Mouse (Mus musculus): Measurements from ENCODE around the gene Plrg1. TPM values are rescaled to one million over a fixed set of nuclear protein-coding genes. Genes with fewer than 3 reads are reported as not detected.
A peak's percentile ranks its signal among the peaks of the same experiment; 100 is the strongest.

Gene Plrg1
- polyA plus RNA-seq (2017; shearing (Covaris generic)): 10 to 100 TPM; 53.1 to 55.3 (median 55.0) TPM

GRCm38 (mm10) chr3:83055281-83056038, at the start of gene Plrg1:
Plrg1 (plus strand) TSS chr3:83055522.
- peak; percentile 93 for ATAC-seq

GRCm38 (mm10) chr3:83007557-83007956, 47.8 kb upstream of the Plrg1 start, which contains the start of gene Fgg:
Fgg (plus strand) TSS chr3:83007724.
- no peak for ATAC-seq

GRCm38 (mm10) chr3:83010291-83010690, 45.0 kb upstream of the Plrg1 start:
- no peak for ATAC-seq

- ATAC-seq: no peak
These were observed 44.2 kb upstream of the Plrg1 start for GRCm38 (mm10) chr3:83011136-83011535.

GRCm38 (mm10) chr3:83011565-83011964, 43.8 kb upstream of the Plrg1 start:
- ATAC-seq: no peak

GRCm38 (mm10) chr3:83012636-83013035, 42.7 kb upstream of the Plrg1 start:
- ATAC-seq: no peak

GRCm38 (mm10) chr3:83013951-83014350, 41.4 kb upstream of the Plrg1 start:
- no peak for ATAC-seq

- no peak for ATAC-seq
These were observed 39.1 kb upstream of the Plrg1 start for GRCm38 (mm10) chr3:83016236-83016635.

GRCm38 (mm10) chr3:83020387-83020786, 34.9 kb upstream of the Plrg1 start:
- ATAC-seq: no peak

GRCm38 (mm10) chr3:83021176-83021575, 34.1 kb upstream of the Plrg1 start:
- no peak for ATAC-seq

GRCm38 (mm10) chr3:83025036-83025435, 30.3 kb upstream of the Plrg1 start:
- ATAC-seq: no peak

GRCm38 (mm10) chr3:83025475-83026301, 29.6 kb upstream of the Plrg1 start, which contains the start of gene Fga:
Fga (plus strand) TSS chr3:83026076.
- ATAC-seq: no peak

GRCm38 (mm10) chr3:83027546-83028251, 27.6 kb upstream of the Plrg1 start:
- ATAC-seq: no peak

- ATAC-seq: no peak
These were observed 25.0 kb upstream of the Plrg1 start for GRCm38 (mm10) chr3:83030331-83030730.

GRCm38 (mm10) chr3:83032746-83033308, 22.5 kb upstream of the Plrg1 start:
- ATAC-seq: no peak

- ATAC-seq: no peak
These were observed 21.5 kb upstream of the Plrg1 start for GRCm38 (mm10) chr3:83033801-83034200.

GRCm38 (mm10) chr3:83038865-83039264, 16.5 kb upstream of the Plrg1 start:
- no peak for ATAC-seq

- ATAC-seq: no peak
These were observed 15.7 kb upstream of the Plrg1 start for GRCm38 (mm10) chr3:83039666-83040065.

GRCm38 (mm10) chr3:83042451-83042850, 12.9 kb upstream of the Plrg1 start:
- ATAC-seq: no peak

GRCm38 (mm10) chr3:83046649-83047048, 8.7 kb upstream of the Plrg1 start:
- no peak for ATAC-seq

- no peak for ATAC-seq
These were observed 5.6 kb upstream of the Plrg1 start, which contains the start of gene Fgb for GRCm38 (mm10) chr3:83049680-83050079. Fgb (minus strand) TSS chr3:83049863.

- no peak for ATAC-seq
These were observed 4.7 kb upstream of the Plrg1 start for GRCm38 (mm10) chr3:83050661-83051060.

GRCm38 (mm10) chr3:83052102-83052501, 3.2 kb upstream of the Plrg1 start:
- ATAC-seq: no peak

Measured in inflammation-experienced regulatory T-cells, adult 6 months (primary cell).